Mouse (Mus musculus) spleen, adult 18-20 months (tissue): Measurements from ENCODE around the gene C130032M10Rik.

Source experiments
- DNase-seq, 2 experiments: peaks; one replicate each; pipeline ENCODE4 v3.0.0; 2022; ENCODE audit warnings: mixed read lengths in 2 of 2

C130032M10Rik gene

GRCm38 (mm10) chr9:114515364-114515763 lies at the start of gene C130032M10Rik:
Gene C130032M10Rik (plus strand): TSS chr9:114515697.
- no peak for DNase-seq

- DNase-seq, result no peak
Observed at GRCm38 (mm10) chr9:114466871-114467270, 48.6 kb upstream of the C130032M10Rik start.

GRCm38 (mm10) chr9:114468217-114468616 lies 47.3 kb upstream of the C130032M10Rik start:
- DNase-seq, result no peak

GRCm38 (mm10) chr9:114468701-114469100 lies 46.8 kb upstream of the C130032M10Rik start:
- no peak for DNase-seq

GRCm38 (mm10) chr9:114471892-114472291 lies 43.6 kb upstream of the C130032M10Rik start:
- DNase-seq, result no peak

GRCm38 (mm10) chr9:114477019-114477418 lies 38.5 kb upstream of the C130032M10Rik start:
- no peak for DNase-seq

- no peak for DNase-seq
Observed at GRCm38 (mm10) chr9:114480940-114481339, 34.6 kb upstream of the C130032M10Rik start.

- no peak for DNase-seq
Observed at GRCm38 (mm10) chr9:114484771-114485170, 30.7 kb upstream of the C130032M10Rik start.

GRCm38 (mm10) chr9:114486808-114487207 lies 28.7 kb upstream of the C130032M10Rik start:
- DNase-seq, result no peak

GRCm38 (mm10) chr9:114487481-114488258 lies 27.8 kb upstream of the C130032M10Rik start:
- DNase-seq, result no peak

- no peak for DNase-seq
Observed at GRCm38 (mm10) chr9:114496469-114496868, 19.0 kb upstream of the C130032M10Rik start.

GRCm38 (mm10) chr9:114498218-114498617 lies 17.3 kb upstream of the C130032M10Rik start:
- peak; percentile 40 to 69 for DNase-seq

- DNase-seq, result peak in 1 of 2 experiments; percentile 35
Observed at GRCm38 (mm10) chr9:114499783-114500515, 15.5 kb upstream of the C130032M10Rik start.

GRCm38 (mm10) chr9:114501111-114501510 lies 14.4 kb upstream of the C130032M10Rik start:
- DNase-seq, result no peak

GRCm38 (mm10) chr9:114501913-114502312 lies 13.6 kb upstream of the C130032M10Rik start:
- no peak for DNase-seq

- DNase-seq, result no peak
Observed at GRCm38 (mm10) chr9:114502711-114503427, 12.6 kb upstream of the C130032M10Rik start.

GRCm38 (mm10) chr9:114504816-114505215 lies 10.7 kb upstream of the C130032M10Rik start, which contains the start of gene Ccr4:
Gene Ccr4 (minus strand): TSS chr9:114504916.
- DNase-seq, result no peak

GRCm38 (mm10) chr9:114506564-114506963 lies 8.9 kb upstream of the C130032M10Rik start:
- no peak for DNase-seq

- no peak for DNase-seq
Observed at GRCm38 (mm10) chr9:114507421-114507820, 8.1 kb upstream of the C130032M10Rik start.

- DNase-seq, result no peak
Observed at GRCm38 (mm10) chr9:114509785-114510184, 5.7 kb upstream of the C130032M10Rik start.

- no peak for DNase-seq
Observed at GRCm38 (mm10) chr9:114512831-114513230, 2.7 kb upstream of the C130032M10Rik start.

GRCm38 (mm10) chr9:114517924-114518497 lies 2.5 kb downstream of the C130032M10Rik start:
- DNase-seq, result no peak
